Mouse (Mus musculus) erythroblast, embryonic 14.5 days (primary cell): Measurements from ENCODE around the gene Btrc.

ENCODE experiments used
- GATA1 ChIP-seq: IDR thresholded peaks from 2 replicates; pipeline ENCODE4 v1.6.1; 2012; ENCODE audit warnings: low read length, inconsistent platforms, mixed read lengths
- TAL1 ChIP-seq: IDR thresholded peaks from 3 replicates; pipeline ENCODE4 v1.6.1; 2012; ENCODE audit warnings: low read length, inconsistent platforms, mixed read lengths

DNA sequence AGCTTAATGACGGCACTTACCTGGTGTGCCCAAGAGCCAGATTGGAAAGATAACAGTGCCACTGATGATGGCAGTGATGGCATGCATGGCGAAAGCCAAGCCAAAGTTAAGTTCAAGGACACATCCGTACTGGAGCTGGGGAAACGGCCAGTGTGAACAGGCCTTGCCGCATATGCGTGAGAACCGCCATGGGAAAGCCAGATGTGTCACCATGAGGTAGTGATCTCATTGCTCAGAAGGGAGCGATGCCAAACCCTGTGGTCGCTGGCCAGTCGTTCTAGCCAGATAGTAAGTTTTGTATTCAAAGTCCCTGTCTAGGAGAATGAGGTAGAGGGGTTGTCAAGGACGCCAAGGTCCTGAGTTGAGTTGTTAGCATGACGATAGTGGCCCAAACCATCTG, 152.7 kb downstream of the Btrc start:
- TF ChIP-seq TAL1 (no peak), GATA1 (no peak)
